Mouse (Mus musculus) stomach, adult 2 months (tissue): Measurements from ENCODE around the gene Pcare. TPM values are rescaled to one million over a fixed set of nuclear protein-coding genes. Genes with fewer than 3 reads are reported as not detected.

ENCODE experiments used
- polyA plus RNA-seq: library from polyadenylated mRNA; depleted of rRNA; stranded (reverse); fragments of >200 nt; gene quantifications from 2 replicates; pipeline ENCODE4 v1.2.3, GENCODE M21; 2012; rRNA removed

The Pcare gene
- not detected in 2 replicates for polyA plus RNA-seq

DNA sequence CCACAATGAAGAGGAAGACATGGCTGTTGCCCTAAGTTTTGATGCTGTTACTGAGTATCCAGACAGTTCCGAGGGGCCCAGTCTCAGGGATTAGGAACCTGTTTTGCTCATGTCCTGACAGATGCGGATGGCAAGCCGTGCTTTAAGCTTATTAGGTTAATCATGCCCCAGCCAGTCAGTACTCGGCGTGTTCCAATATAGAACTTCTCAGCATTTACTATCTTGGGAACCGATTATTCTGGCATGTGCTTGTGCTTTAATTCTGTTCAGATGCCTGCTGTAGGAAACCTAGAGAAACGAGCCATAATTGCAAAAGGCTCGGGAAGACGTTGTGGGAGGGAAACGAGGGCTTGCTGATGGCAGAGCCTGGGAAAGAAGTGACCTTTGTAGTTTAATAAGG, at the start of gene Pcare:
Gene Pcare (minus strand): TSS at position 64 of the 400 bp plus-strand sequence.

DNA sequence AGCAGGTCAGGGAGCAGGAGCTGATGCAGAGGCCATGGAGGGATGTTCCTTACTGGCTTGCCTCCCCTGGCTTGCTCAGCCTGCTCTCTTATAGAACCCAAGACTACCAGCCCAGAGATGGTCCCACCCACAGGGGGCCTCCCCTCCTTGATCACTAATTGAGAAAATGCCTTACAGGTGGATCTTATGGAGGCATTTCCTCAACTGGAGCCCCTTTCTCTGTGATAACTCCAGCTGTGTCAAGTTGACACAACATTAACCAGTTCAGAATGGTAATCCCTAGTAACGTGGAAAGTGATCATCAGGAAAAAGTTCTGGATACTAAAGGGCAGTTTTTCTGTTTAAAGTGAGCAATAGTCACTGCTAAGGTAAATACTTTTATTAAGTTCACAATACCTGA, 15.5 kb upstream of the Pcare start, which contains the start of gene Clip4:
Gene Clip4 (plus strand): TSS at position 301 of the 400 bp plus-strand sequence.

Other genes with a start within 250 kb of the Pcare start
- 0.01 and 0.14 TPM in 2 replicates for gene Ndc80, start 226.0 kb downstream of the Pcare start, polyA plus RNA-seq
- gene Spdya, start 200.8 kb downstream of the Pcare start, polyA plus RNA-seq = 0.04 TPM in 1 of 2 replicates, not detected in the other
- gene Wdr43, start 137.0 kb downstream of the Pcare start, polyA plus RNA-seq = 1.0 and 1.6 TPM in 2 replicates
- 0.35 and 0.95 TPM in 2 replicates for gene Togaram2, start 79.6 kb downstream of the Pcare start, polyA plus RNA-seq
- 2.6 and 3.6 TPM in 2 replicates for gene Clip4, start 15.6 kb upstream of the Pcare start, polyA plus RNA-seq